Mouse (Mus musculus) thymus, postnatal 14 days (tissue): Measurements from ENCODE around the gene Isy1.
"Not testable (repeated sequence)": the region's sequence is repeated elsewhere in the genome, so short reads cannot be mapped to it uniquely, and the experiment has no call there.

Experiments used
- DNase-seq: peaks from one replicate; pipeline ENCODE4 v3.0.0; 2021

The Isy1 gene

GRCm38 (mm10) chr6:87775588-87776245 lies 62.9 kb downstream of the Isy1 start:
- no peak for DNase-seq

DNA sequence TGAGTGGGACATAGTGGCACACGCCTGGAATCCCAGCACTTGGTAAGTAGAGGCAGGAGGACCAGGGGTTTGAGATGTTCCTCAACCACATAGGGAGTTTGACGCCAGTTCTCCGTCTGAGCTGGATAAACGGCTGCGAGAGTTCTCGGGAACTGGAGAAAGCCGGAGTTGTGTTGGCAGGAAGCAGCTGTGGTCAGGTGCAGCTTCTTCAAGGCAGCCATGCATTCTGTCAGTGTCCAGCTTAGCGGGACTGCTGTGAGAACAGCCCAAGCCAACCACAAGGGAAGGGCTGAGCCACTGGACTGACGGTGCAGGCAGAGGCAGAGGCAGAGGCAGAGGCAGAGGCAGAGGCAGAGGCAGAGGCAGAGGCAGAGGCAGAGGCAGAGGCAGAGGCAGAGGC lies 63.7 kb downstream of the Isy1 start:
- DNase-seq = no peak

- DNase-seq = no peak
Observed at GRCm38 (mm10) chr6:87774466-87774865, 64.1 kb downstream of the Isy1 start.

- no peak for DNase-seq
Observed at GRCm38 (mm10) chr6:87770626-87771025, 68.0 kb downstream of the Isy1 start.

- not testable (repeated sequence) for DNase-seq
Observed at GRCm38 (mm10) chr6:87764296-87764695, 74.3 kb downstream of the Isy1 start.
